Mouse (Mus musculus) small intestine, adult 2 months (tissue): ENCODE measurements around the gene Samd10.

Source experiments
- CTCF ChIP-seq: fragments of 200-500 bp; IDR thresholded peaks from 2 replicates; pipeline ENCODE4 v1.5.1; 2012; ENCODE audit warnings: low read depth, mild to moderate bottlenecking, control low read depth, inconsistent platforms, low read length, moderate library complexity, mixed read lengths; ENCODE audit not compliant: insufficient replicate concordance, insufficient read length; ENCODE audit errors: extremely low read depth
- POLR2A ChIP-seq: fragments of 200-500 bp; IDR thresholded peaks from 2 replicates; pipeline ENCODE4 v1.6.1; 2012; ENCODE audit warnings: low read depth, mild to moderate bottlenecking, control low read depth, inconsistent platforms, low read length, moderate library complexity

DNA sequence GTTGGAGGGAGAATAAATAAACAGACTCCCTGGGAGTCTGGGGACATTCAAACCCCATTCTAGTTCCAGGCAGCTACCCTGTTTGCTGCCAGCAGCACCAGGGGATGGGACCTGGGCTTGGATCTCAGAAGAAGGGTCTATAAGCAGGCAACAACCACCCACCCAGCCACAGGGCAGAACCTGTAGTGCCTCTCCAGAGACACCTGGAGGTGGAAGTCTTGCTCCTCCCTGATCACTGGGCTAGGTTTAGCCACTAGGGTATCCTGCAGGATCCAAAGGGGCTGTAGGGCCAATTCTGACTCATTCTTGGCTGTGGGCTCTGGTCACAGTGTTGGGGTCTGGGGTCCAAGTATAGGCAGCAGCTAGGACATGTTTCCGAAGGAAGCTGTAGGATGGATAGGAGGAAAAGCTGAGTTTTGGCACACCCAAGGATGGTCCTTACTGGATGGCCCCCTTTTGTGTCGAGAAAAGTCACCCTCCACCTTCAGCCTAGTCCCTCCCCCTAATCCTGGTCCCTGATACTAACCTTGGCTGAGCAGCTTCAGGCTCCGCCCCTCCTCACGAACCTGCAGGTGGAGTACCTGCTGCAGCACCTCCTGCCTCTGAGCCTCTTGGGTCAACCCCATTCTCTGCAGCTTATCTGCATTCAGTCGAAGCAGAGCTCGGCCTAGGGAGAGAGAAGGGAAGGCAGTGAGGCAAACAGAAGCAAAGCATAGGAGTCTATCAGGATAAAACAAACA, 2.6 kb downstream of the Samd10 start:
- no peak for TF ChIP-seq CTCF
- TF ChIP-seq POLR2A = no peak
